Mouse (Mus musculus) gastrocnemius, adult 2 months (tissue): ENCODE data around the gene AC129217.1. TPM values are rescaled to one million over a fixed set of nuclear protein-coding genes. Genes with fewer than 3 reads are reported as not detected.
A peak's percentile ranks its signal among the peaks of the same experiment; 100 is the strongest.

Source experiments
- DNase-seq: peaks from one replicate; pipeline ENCODE4 v3.0.0; 2022
- H3K27ac ChIP-seq: fragments of 200-600 bp; 2 replicates; pipeline ENCODE4 v1.8.1; 2022; ENCODE audit warnings: mild to moderate bottlenecking
- H3K4me3 ChIP-seq: fragments of 200-600 bp; 2 replicates; pipeline ENCODE4 v1.8.1; 2022; ENCODE audit warnings: mild to moderate bottlenecking, moderate library complexity
- CTCF ChIP-seq: fragments of 200-600 bp; IDR thresholded peaks from 2 replicates; pipeline ENCODE4 v1.8.1; 2022; ENCODE audit warnings: antibody characterized with exemption, mild to moderate bottlenecking, moderate library complexity
- intact Hi-C: fragments of 180-260 bp; cut with DNase I; formaldehyde crosslinking; loops from one replicate; pipeline ENCODE4 v1.15.1; 2025
- long read RNA-seq, 2 experiments: library from polyadenylated mRNA; stranded (forward); transcript quantifications; one replicate each; pipeline ENCODE4 v2.0.0; 2021
- total RNA-seq, 2 experiments: library from RNA; stranded (reverse); gene quantifications; 2 replicates each; pipeline ENCODE4 v1.2.3; 2021

AC129217.1 gene
- total RNA-seq, result not detected
- long read RNA-seq, experiment 1, result 0 reads
- long read RNA-seq, experiment 2, result 0 reads

DNA sequence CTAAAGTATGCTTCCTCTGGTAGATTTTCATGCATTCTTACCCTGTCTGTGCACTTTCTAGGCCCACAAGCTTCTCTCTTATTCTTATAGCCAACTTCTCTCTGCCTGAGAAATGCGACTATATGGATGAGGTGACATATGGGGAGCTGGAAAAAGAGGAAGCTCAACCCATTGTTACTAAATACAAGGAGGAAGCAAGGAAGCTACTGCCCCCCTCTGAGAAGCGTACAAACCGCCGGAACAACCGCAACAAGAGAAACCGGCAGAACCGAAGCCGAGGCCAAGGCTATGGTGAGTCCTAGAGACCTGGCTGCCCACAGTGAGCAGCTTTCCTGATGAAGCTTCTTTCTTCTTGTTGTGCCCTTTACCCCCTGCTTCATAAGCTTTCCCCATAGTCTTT is at the start of gene AC129217.1:
AC129217.1 (plus strand) TSS at position 114 of the 400 bp plus-strand sequence.
- no peak for DNase-seq
- intact Hi-C loops, result no loop called here
- no peak within 1 kb of the TSS for H3K4me3 ChIP-seq
- H3K27ac ChIP-seq, result no peak within 1 kb of the TSS
- TF ChIP-seq CTCF, result no peak

DNA sequence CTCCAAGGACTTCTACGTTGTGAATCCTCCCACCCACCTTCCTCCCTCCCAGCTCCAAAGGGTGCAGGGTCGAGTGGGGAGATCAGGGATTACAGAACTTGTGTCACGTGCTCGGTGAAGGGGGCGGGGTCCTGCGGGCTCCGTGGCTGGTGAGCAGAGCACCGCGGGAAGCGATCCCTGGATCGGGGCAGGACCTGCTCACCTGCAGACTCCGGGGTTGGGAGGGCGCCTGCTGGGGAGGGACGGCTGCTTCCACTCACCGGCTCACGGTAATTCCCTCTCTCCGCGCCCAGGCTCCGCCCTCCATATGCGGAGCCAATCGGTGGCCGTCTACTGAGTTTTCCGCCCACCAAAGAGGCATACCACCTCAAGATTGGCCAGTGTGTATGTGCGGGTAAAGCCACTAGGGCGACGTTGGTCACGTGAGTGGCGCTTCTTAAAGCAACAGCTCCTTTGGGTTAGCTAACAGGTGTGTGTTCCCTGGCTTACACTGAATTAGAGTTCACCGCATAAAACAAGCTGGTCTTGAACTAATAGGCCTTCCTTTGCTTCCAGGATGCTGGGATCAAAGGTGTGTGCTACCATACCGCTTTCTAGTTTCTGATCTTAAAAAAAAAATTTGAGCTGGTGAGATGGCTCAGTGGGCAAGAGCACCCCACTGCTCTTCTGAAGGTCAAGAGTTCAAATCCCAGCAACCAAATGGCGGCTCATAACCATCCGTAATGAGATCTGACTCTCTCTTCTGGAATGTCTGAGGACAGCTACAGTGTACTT is 43.4 kb upstream of the AC129217.1 start, which contains the start of gene Taf6l:
Taf6l (minus strand) TSS at position 410 of the 774 bp plus-strand sequence.
- Histone ChIP-seq H3K27ac (peak within 1 kb of the TSS; percentile 92), H3K4me3 (peak within 1 kb of the TSS; percentile 96)
- intact Hi-C loops, result no loop called here
- peak; percentile 25; the same call in 1 of the 2 replicates for TF ChIP-seq CTCF
- DNase-seq, result peak; percentile 94

DNA sequence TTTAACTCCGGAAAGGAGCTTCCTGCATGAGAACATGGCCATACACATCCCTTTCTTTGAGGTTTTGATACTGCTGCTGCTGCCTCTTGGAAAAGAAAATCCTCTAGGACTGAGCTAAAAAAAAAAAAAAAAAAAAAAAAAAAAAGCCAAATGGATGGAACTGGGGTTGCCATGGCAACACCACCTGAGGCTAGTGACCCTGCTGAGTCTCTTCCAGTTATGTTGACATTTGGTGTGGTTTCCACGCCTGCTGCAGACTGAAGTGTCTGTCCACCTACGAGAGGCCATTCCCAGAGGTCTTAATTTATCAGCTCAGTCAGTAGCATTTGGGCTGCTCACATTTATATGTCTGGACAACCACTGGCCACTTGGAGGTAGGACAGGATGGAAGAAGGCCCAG is 41.1 kb upstream of the AC129217.1 start:
- H3K27ac ChIP-seq, result no peak overlapping the region
- TF ChIP-seq CTCF, result no peak
- intact Hi-C loops, result no loop called here
- DNase-seq, result no peak
- no peak overlapping the region for H3K4me3 ChIP-seq

- TF ChIP-seq CTCF, result no peak
- intact Hi-C loops, result no loop called here
- DNase-seq, result no peak
Measured at GRCm38 (mm10) chr19:8789171-8789570, 40.4 kb upstream of the AC129217.1 start.

DNA sequence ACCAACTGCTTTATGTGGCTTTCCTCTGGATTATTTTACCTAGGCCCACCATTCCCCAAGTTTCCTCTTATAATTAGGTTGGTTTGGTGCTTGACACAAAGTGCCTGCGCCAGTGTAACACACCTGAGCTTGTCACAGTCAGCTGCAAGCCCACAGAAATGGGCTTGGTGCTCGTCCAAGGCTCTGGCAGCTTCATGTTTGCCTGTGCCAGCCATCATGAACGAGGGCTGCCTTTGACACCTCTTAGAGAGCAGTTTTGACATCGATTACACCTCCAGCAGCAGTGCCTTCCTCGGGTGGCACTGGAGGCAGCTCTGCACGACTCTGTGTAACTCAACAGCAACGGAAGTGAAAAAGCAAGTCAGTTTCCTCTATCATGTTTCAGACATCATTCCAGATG is 39.4 kb upstream of the AC129217.1 start:
- Histone ChIP-seq H3K4me3 (no peak overlapping the region), H3K27ac (no peak overlapping the region)
- TF ChIP-seq CTCF, result no peak
- DNase-seq, result no peak
- intact Hi-C loops, result no loop called here

More at GRCm38 (mm10) chr19:8789171-8789570, 40.4 kb upstream of the AC129217.1 start:
- no peak overlapping the region for H3K27ac ChIP-seq
- H3K4me3 ChIP-seq, result no peak overlapping the region

DNA sequence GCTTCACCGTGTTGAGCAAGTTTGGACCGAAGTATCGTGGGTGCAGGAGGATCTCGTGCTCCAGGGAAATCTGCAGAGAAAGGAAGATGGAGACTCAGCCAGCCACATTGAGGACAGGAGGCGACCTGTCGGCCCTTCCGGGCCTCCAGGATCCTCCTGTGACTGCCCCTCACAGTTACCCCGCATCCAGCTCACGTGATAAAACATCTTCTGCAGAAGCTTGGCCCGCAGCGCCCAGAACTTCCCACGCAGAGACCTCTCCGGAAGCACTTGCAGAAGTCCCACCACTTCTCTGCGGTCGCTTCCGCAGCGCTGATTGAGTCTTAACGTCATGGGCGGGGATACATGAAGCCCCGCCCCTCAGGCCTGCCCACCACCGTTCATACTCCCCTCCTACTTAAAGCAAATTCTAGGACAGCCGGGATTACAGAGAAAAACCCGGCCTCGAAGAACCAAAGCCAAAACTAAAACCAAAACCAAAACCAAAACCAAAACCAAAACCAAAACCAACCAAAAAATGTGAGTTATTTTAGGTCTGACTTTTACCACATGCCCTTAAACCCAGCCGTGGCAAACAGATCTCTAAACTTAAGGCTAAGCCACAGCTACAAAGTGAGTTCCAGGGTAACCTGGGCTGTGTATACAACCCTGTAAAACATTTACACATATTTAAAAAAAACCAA is 31.2 kb upstream of the AC129217.1 start, which contains the start of gene Polr2g:
Polr2g (minus strand) TSS at position 314 of the 683 bp plus-strand sequence.
- intact Hi-C loops, result no loop called here
- peak within 1 kb of the TSS; percentile 87 for H3K27ac ChIP-seq

GRCm38 (mm10) chr19:8798947-8799315 is 30.6 kb upstream of the AC129217.1 start:
- intact Hi-C loops, result no loop called here
- no peak for TF ChIP-seq CTCF
- peak overlapping the region; percentile 94 for H3K4me3 ChIP-seq
- no peak for DNase-seq
- H3K27ac ChIP-seq, result peak overlapping the region; percentile 87

More for the DNA sequence above, 31.2 kb upstream of the AC129217.1 start, which contains the start of gene Polr2g:
- no peak for TF ChIP-seq CTCF
- H3K4me3 ChIP-seq, result peak within 1 kb of the TSS; percentile 94
- peak; percentile 92 for DNase-seq

DNA sequence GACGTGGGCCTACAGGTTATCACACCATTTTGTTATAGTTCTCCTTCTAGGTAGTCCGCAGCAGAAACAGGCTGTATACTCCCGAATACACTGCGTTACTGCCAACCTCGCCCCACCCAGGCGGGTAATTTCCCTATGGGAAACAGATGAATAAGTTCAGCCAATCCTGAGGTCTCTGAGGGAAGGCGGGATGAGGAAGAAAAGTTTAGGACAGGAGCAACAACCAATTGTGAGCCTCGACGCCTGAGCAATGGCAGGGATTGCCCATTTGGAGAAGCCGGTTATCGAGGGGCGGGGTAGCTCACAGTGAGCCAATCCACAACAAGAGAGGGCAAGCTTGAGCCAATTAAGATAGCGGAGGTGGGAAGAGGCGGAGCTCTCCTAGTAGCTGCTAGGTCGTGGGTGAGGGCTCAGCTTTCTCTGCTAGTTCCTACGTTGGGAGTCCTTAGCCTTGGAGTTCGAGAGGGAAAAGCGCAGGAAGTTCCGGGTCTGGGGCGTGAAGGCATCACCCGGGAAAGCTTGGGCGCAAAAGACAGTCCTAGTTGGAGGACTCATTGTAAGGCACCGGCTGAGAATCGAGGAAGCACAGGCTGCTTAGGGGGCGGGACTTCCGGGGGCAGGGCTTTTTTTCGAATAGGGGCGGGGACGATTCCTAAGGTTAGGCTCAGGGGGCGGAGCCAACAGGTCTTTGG is 27.3 kb upstream of the AC129217.1 start, which contains the start of gene Zbtb3:
Zbtb3 (plus strand) TSS at position 426 of the 692 bp plus-strand sequence.
- intact Hi-C loops, result loop anchor here (2.0 kb wide), 1 partner anchor 17 kb away; the partner anchor contains the start of gene Ttc9c
- Histone ChIP-seq H3K4me3 (peak within 1 kb of the TSS; percentile 86), H3K27ac (peak within 1 kb of the TSS; percentile 93)
- DNase-seq, result peak; percentile 95
- no peak for TF ChIP-seq CTCF

DNA sequence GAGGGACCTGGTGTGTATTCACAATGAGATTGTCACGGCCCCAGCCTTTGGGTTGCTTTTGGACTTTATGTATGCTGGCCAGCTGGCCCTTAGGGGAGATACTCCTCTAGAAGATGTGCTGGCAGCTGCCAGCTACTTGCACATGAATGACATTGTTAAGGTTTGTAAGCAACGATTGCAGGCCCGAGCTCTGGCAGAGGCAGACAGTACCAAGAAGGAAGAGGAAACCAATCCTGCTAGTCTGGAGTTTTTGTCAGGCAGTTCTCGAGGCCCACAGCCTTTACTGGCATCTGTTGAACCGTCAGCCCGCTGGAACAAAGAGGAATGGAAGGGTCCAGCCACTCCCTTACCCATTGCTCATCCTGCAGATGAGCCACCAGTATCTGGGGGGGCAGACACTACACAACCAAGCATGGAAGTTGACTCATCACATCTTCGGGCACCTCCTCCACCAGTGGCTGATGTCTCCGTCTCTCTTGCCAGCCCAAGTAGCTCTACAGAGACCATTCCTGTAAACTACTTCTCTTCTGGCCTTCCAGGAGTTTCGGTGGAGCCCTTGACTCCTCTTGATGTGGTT is 26.3 kb upstream of the AC129217.1 start:
- intact Hi-C loops, result loop anchor here (2.0 kb wide), 1 partner anchor 16 kb away; the partner anchor contains the start of gene Ttc9c
- H3K27ac ChIP-seq, result peak overlapping the region; percentile 93
- no peak for TF ChIP-seq CTCF
- H3K4me3 ChIP-seq, result peak overlapping the region; percentile 86
- DNase-seq, result no peak

DNA sequence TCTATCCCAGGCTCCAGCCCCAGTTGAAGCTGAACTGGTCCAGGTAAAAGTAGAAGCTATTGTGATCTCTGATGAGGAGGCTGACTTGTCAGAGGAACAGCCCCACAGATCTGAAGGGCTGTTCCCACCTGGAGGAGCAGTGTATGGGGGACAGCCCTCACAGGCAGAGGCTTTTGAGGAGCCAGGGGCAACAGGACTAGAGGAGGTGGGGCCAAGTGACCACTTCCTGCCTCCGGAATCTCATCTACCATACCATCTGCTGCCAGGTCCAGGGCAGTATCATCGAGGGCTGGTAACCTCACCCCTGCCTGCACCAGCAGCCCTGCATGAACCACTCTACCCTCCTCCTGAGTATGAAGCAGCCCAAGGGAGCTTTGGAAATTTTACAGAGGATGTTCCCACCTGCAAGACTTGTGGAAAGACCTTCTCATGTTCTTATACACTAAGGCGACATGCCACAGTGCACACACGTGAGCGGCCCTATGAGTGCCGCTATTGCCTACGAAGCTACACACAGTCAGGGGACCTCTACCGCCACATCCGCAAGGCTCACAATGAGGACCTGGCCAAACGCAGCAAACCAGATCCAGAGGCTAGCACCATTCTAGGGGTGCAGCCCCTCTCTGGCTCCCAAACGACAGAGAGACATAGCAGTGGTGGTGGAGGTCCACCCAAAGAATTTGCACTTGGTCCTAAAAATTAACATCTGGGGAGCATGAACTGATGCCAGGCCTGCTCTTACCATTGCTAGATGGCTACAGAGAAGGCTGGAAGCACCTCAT is 25.5 kb upstream of the AC129217.1 start:
- Histone ChIP-seq H3K27ac (no peak overlapping the region), H3K4me3 (no peak overlapping the region)
- intact Hi-C loops, result loop anchor here (2.0 kb wide), 1 partner anchor 15 kb away; the partner anchor contains the start of gene Ttc9c
- no peak for TF ChIP-seq CTCF
- no peak for DNase-seq

GRCm38 (mm10) chr19:8806810-8807209 is 22.8 kb upstream of the AC129217.1 start:
- intact Hi-C loops, result no loop called here
- H3K27ac ChIP-seq, result no peak overlapping the region
- no peak overlapping the region for H3K4me3 ChIP-seq
- DNase-seq, result no peak
- no peak for TF ChIP-seq CTCF
